Mouse (Mus musculus): ENCODE measurements around the gene Aagab. TPM values are rescaled to one million over a fixed set of nuclear protein-coding genes. Genes with fewer than 3 reads are reported as not detected.

Aagab gene
- polyA plus RNA-seq, 1 experiment from 2014 or later: 33.0 TPM

DNA sequence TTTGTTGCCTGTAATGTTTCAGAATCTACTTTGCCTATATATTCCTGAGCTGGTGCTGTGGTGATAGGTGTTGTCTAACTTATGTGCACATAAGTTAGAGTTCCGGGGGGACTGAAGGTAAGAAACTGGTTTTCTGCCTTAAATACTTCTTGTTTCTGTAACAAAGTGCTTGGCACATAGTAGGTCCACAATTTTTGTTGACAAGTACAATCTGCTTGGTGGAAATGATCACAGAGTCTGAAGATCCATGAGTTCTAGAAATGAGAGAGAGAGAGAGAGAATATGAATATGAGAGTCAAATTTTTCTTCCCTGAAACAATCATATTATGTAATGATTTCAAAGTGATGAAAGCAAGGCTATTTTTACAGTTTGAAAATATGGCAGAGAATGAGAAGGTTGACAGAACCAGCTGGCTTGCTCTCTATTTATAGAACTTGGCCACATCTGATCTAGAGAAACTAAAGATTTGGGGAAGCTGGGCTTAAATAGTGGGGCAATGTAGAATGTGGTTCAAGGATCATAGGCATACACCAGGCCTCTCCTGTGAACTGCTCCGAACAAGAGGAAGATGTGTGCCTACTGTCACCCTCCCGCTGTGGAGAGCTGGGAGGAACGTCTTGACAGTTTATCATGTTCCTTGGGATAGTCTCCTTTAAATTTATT, 39.7 kb downstream of the Aagab start:
- Histone ChIP-seq H3K36me3 (ENCODE audit: control insufficient read depth, insufficient read depth, low read length) (peaks cover 6% of the 10 kb centered on the region; the same call in 1 of the 2 replicates), H3K9ac (ENCODE audit: low read length) (no peak overlapping the region)

DNA sequence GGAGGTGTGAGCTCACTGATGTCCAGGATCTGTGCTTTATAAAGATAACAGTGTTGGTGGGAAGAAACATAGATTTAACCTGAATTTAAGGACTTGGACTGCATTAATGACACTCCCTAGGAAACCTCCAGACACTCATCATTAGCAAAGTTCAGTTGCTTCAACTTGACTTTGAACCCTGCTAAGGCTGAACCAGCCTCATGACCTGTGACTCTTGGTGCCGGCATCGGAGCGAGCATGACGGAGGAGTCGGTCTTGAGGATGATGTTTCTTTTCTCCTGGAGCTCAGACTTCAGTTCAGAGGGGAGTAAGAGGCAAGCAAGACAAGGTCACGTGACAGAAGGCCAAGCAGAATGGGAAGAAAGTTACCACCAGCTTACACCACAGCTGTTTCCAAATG, 41.6 kb downstream of the Aagab start:
- WGBS: 95% methylated on average over 6 of the region's 6 CpGs
- no peak for ATAC-seq (ENCODE audit: insufficient number of reproducible peaks, low FRiP score, low TSS enrichment, low read depth)
- no peak overlapping the region for H3K27ac ChIP-seq (replicated peaks; ENCODE audit: low read depth, low read length)

More for the DNA sequence above, 39.7 kb downstream of the Aagab start:
- Histone ChIP-seq H3K4me2 (ENCODE audit: low read depth, severe bottlenecking) (no peak overlapping the region), H3K9me3 (ENCODE audit: control insufficient read depth, low read length) (no peaks in the 10 kb centered on the region), H3K4me3 (ENCODE audit: low read depth, low read length) (no peak overlapping the region), H3K27ac (replicated peaks; ENCODE audit: low read depth, low read length) (no peak overlapping the region), H3K4me1 (ENCODE audit: control insufficient read depth, insufficient read depth, low read length) (no peaks in the 10 kb centered on the region), H3K27me3 (ENCODE audit: control insufficient read depth, insufficient read depth, low read length) (no peaks in the 10 kb centered on the region)
- no peak for ATAC-seq (ENCODE audit: insufficient number of reproducible peaks, low FRiP score, low TSS enrichment, low read depth)
- WGBS: 96% methylated on average over 4 of the region's 4 CpGs
- no peak for DNase-seq (ENCODE audit: low spot score)

DNA sequence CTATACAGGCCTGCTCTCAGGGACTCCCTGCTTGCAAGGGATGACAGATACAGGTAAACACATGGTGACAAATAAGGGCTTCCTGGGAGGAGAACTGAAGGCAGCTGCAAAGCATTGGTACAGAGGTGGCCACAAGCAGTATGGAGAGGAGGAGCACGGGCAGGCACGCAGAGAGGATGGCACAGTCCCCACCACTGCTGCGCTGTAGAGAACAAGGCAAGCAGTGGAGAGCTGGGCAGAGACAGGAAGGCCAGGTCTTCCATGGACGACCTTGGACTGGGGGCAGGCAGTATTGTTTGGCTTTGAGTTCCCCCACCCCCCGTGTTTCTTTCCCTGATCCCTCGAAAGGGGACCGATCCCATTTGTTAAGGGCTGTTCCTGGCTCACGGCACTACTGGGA, 42.6 kb downstream of the Aagab start:
- H3K27me3 ChIP-seq (ENCODE audit: control insufficient read depth, insufficient read depth, low read length): no peaks in the 10 kb centered on the region
- no peak overlapping the region for H3K27ac ChIP-seq (replicated peaks; ENCODE audit: low read depth, low read length)
- DNase-seq (ENCODE audit: low spot score) (no peak), ATAC-seq (ENCODE audit: insufficient number of reproducible peaks, low FRiP score, low TSS enrichment, low read depth) (no peak)
- H3K9ac ChIP-seq (ENCODE audit: low read length): no peak overlapping the region
- H3K36me3 ChIP-seq (ENCODE audit: control insufficient read depth, insufficient read depth, low read length): peaks cover 9% of the 10 kb centered on the region; the same call in 1 of the 2 replicates
- no peaks in the 10 kb centered on the region for H3K9me3 ChIP-seq (ENCODE audit: control insufficient read depth, low read length)
- 93% methylated on average over 8 of the region's 8 CpGs for WGBS
- no peaks in the 10 kb centered on the region for H3K4me1 ChIP-seq (ENCODE audit: control insufficient read depth, insufficient read depth, low read length)
- H3K4me3 ChIP-seq (ENCODE audit: low read depth, low read length): no peak overlapping the region
- H3K4me2 ChIP-seq (ENCODE audit: low read depth, severe bottlenecking): no peak overlapping the region

More for the DNA sequence above, 41.6 kb downstream of the Aagab start:
- Histone ChIP-seq H3K4me3 (ENCODE audit: low read depth, low read length) (no peak overlapping the region), H3K4me1 (ENCODE audit: control insufficient read depth, insufficient read depth, low read length) (no peaks in the 10 kb centered on the region), H3K4me2 (ENCODE audit: low read depth, severe bottlenecking) (no peak overlapping the region), H3K27me3 (ENCODE audit: control insufficient read depth, insufficient read depth, low read length) (no peaks in the 10 kb centered on the region), H3K9ac (ENCODE audit: low read length) (no peak overlapping the region), H3K36me3 (ENCODE audit: control insufficient read depth, insufficient read depth, low read length) (peaks cover 6% of the 10 kb centered on the region; the same call in 1 of the 2 replicates), H3K9me3 (ENCODE audit: control insufficient read depth, low read length) (no peaks in the 10 kb centered on the region)
- no peak for DNase-seq (ENCODE audit: low spot score)

DNA sequence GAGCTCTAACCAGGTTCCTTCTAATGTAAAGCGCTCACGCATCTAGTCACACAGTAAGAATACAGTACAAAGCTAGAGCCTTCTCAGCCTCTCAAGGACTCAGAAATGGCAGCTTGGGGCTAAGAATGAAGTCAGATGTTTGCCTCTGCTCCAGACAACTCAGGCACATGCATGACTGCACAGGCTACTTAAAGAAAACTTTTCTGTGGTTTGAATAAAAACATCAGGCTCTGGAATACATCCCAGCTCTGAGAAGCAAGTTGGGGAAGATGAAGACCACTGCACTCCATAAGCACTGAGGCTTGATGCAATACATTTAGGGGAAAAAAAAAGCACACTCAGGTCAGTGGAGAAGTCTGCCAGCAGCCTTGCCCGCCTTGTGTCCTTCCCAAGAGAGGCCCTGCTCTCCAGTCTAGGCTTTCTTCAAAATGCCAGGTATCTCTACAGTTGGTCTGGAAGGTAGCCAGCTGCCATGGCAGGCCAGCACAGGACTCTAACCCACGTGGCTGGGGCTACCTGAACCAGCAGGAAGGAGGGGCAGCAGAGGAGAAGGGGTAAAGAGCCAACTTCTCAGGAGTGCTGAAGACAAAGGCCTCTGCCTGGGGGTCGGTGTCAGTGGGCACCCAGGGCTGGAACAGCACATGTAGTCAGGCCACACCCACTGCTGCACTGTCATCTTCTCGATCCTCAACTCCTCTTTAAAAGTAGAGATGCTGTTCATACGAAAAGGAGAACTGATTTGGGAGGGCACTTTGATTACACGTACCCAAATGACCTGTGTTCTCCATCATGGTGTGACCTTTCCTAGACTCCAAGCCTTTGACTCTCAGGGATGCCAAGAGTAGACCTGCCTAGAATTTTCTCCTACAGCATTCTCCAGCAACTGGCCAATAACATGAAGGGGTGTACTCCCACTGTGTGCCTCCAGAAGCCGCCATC, 45.4 kb downstream of the Aagab start:
- Histone ChIP-seq H3K4me3 (ENCODE audit: low read depth, low read length) (no peak overlapping the region), H3K4me2 (ENCODE audit: low read depth, severe bottlenecking) (no peak overlapping the region), H3K36me3 (ENCODE audit: control insufficient read depth, insufficient read depth, low read length) (peaks cover 13% of the 10 kb centered on the region; the same call in 1 of the 2 replicates), H3K9me3 (ENCODE audit: control insufficient read depth, low read length) (no peaks in the 10 kb centered on the region), H3K27me3 (ENCODE audit: control insufficient read depth, insufficient read depth, low read length) (no peaks in the 10 kb centered on the region), H3K4me1 (ENCODE audit: control insufficient read depth, insufficient read depth, low read length) (no peaks in the 10 kb centered on the region), H3K27ac (replicated peaks; ENCODE audit: low read depth, low read length) (no peak overlapping the region), H3K9ac (ENCODE audit: low read length) (no peak overlapping the region)
- WGBS: 80% methylated on average over 9 of the region's 9 CpGs
- no peak for DNase-seq (ENCODE audit: low spot score)
- ATAC-seq (ENCODE audit: insufficient number of reproducible peaks, low FRiP score, low TSS enrichment, low read depth): no peak

DNA sequence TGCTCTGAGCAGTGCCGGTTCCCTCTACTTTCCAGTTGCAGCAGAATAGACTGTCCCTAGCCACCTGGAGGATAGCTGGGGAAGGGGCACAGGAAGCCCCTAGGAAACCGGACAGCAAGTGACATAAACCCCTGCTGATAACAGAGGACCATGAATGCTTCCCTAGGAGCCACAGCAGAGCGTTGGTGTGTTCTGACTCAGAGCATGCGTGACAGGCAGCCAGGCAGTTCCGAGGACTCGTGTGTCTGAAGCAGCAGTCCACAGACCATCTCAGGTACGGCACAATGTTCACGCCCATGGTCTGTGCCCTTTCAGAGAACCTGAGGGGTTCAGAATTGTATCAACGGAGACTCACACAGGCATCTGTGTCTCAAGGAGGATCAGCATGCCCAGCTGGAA, 46.1 kb downstream of the Aagab start:
- no peak overlapping the region for H3K9ac ChIP-seq (ENCODE audit: low read length)

DNA sequence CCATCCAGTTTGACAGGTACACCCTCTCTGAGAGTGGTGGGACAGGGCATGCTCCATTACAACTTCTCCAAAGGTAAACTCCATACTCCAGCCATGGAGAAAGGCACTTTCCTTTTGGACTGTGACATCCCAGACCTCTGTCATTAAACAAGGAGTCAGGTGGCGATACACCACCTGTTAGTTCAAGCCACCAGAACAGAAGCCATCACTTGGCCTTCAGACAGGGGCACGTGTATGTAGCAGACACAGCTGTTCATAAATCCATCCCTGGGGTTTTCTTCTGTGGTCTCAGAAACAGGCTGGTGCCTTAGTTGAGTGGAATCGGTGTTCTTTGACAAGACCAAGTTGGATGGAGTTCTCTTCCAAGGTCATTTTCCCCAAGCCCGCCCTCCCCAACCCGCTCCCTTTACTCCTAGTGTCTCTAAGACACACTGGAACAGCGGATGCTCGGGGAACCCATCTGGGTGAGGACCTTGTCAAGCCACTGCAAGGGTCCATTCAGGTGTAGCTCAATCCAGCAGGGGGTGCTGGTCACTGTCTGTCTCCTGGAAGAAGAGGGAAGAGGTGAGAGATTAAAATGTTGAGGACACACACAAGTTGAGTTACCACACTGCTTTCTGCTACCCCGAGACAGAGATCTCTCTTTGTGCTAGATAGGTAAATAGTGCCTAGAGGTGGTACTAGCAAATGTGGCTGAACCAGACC, 47.5 kb downstream of the Aagab start:
- Histone ChIP-seq H3K27me3 (ENCODE audit: control insufficient read depth, insufficient read depth, low read length) (no peaks in the 10 kb centered on the region), H3K27ac (replicated peaks; ENCODE audit: low read depth, low read length) (no peak overlapping the region), H3K4me1 (ENCODE audit: control insufficient read depth, insufficient read depth, low read length) (no peaks in the 10 kb centered on the region), H3K4me3 (ENCODE audit: low read depth, low read length) (no peak overlapping the region), H3K9me3 (ENCODE audit: control insufficient read depth, low read length) (no peaks in the 10 kb centered on the region), H3K9ac (ENCODE audit: low read length) (no peak overlapping the region), H3K36me3 (ENCODE audit: control insufficient read depth, insufficient read depth, low read length) (peaks cover 14% of the 10 kb centered on the region), H3K4me2 (ENCODE audit: low read depth, severe bottlenecking) (no peak overlapping the region)
- no peak for ATAC-seq (ENCODE audit: insufficient number of reproducible peaks, low FRiP score, low TSS enrichment, low read depth)
- WGBS: 87% methylated on average over 8 of the region's 8 CpGs
- DNase-seq (ENCODE audit: low spot score): no peak

More for the DNA sequence above, 46.1 kb downstream of the Aagab start:
- Histone ChIP-seq H3K4me3 (ENCODE audit: low read depth, low read length) (no peak overlapping the region), H3K9me3 (ENCODE audit: control insufficient read depth, low read length) (no peaks in the 10 kb centered on the region), H3K27ac (replicated peaks; ENCODE audit: low read depth, low read length) (no peak overlapping the region), H3K27me3 (ENCODE audit: control insufficient read depth, insufficient read depth, low read length) (no peaks in the 10 kb centered on the region), H3K36me3 (ENCODE audit: control insufficient read depth, insufficient read depth, low read length) (peaks cover 15% of the 10 kb centered on the region; the same call in 1 of the 2 replicates), H3K4me2 (ENCODE audit: low read depth, severe bottlenecking) (no peak overlapping the region), H3K4me1 (ENCODE audit: control insufficient read depth, insufficient read depth, low read length) (no peaks in the 10 kb centered on the region)
- WGBS: 89% methylated on average over 9 of the region's 9 CpGs
- ATAC-seq (ENCODE audit: insufficient number of reproducible peaks, low FRiP score, low TSS enrichment, low read depth) (no peak), DNase-seq (ENCODE audit: low spot score) (no peak)

DNA sequence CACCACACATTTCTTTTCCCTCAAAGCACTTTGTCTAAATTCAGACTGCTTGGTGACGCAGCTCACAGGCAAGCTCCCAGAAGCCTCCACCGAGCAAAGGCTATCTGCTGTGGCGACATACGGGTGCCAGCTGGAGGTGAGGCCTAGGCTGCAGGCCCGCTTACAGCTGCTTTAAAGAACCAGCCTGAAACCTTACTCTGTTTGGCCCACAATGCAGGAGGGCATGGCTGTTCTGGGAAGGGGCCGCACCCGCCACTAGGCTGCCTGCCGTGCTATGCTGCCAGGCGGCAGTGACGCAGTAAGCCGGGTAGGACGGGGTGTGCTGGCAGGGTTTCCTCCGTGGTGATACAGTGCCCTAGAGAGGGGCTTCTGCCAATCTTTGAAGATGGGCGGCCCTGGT, 48.4 kb downstream of the Aagab start:
- DNase-seq (ENCODE audit: low spot score) (no peak), ATAC-seq (ENCODE audit: insufficient number of reproducible peaks, low FRiP score, low TSS enrichment, low read depth) (no peak)
- peaks cover 14% of the 10 kb centered on the region for H3K36me3 ChIP-seq (ENCODE audit: control insufficient read depth, insufficient read depth, low read length)
- no peaks in the 10 kb centered on the region for H3K27me3 ChIP-seq (ENCODE audit: control insufficient read depth, insufficient read depth, low read length)
- H3K4me3 ChIP-seq (ENCODE audit: low read depth, low read length): no peak overlapping the region
- no peak overlapping the region for H3K9ac ChIP-seq (ENCODE audit: low read length)
- no peaks in the 10 kb centered on the region for H3K9me3 ChIP-seq (ENCODE audit: control insufficient read depth, low read length)
- H3K4me2 ChIP-seq (ENCODE audit: low read depth, severe bottlenecking): no peak overlapping the region
- no peak overlapping the region for H3K27ac ChIP-seq (replicated peaks; ENCODE audit: low read depth, low read length)
- 93% methylated on average over 13 of the region's 14 CpGs for WGBS
- H3K4me1 ChIP-seq (ENCODE audit: control insufficient read depth, insufficient read depth, low read length): no peaks in the 10 kb centered on the region

DNA sequence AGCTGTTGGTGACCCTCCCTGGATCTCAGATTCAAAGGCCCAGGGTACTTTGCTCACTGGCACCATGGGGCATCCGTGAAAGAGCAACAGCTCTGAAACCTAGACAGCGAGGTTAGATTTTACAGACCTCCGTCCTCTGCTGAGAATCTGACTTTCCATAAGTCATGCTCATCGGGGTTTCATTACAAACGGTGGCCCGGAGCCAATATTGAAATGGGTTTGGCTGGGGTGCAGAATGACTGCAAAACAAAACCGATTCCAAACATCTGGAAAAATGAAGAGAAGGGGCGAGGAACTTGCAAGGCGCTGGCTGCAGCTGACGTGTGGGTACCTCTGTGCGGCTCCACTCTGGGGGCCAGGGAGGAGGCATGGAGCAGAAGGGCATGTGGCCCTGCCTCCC, 49.1 kb downstream of the Aagab start:
- no peak overlapping the region for H3K27ac ChIP-seq (replicated peaks; ENCODE audit: low read depth, low read length)
- no peak for ATAC-seq (ENCODE audit: insufficient number of reproducible peaks, low FRiP score, low TSS enrichment, low read depth)
- H3K9ac ChIP-seq (ENCODE audit: low read length): no peak overlapping the region

More for the DNA sequence above, 49.1 kb downstream of the Aagab start:
- no peak overlapping the region for H3K4me3 ChIP-seq (ENCODE audit: low read depth, low read length)
- H3K4me1 ChIP-seq (ENCODE audit: control insufficient read depth, insufficient read depth, low read length): no peaks in the 10 kb centered on the region
- H3K27me3 ChIP-seq (ENCODE audit: control insufficient read depth, insufficient read depth, low read length): no peaks in the 10 kb centered on the region
- WGBS: 76% methylated on average over 11 of the region's 11 CpGs
- DNase-seq (ENCODE audit: low spot score): no peak
- H3K36me3 ChIP-seq (ENCODE audit: control insufficient read depth, insufficient read depth, low read length): peaks cover 14% of the 10 kb centered on the region
- no peaks in the 10 kb centered on the region for H3K9me3 ChIP-seq (ENCODE audit: control insufficient read depth, low read length)
- no peak overlapping the region for H3K4me2 ChIP-seq (ENCODE audit: low read depth, severe bottlenecking)
